Mouse (Mus musculus) forebrain, postnatal 0 days (tissue): ENCODE measurements around the gene Sbds. TPM values are rescaled to one million over a fixed set of nuclear protein-coding genes. Genes with fewer than 3 reads are reported as not detected.

Source experiments
- ATAC-seq: fragments of 200-750 bp; cut with Nextera tagmentation; 2 replicates; pipeline ENCODE4 v1.8.0; 2017; ENCODE audit warnings: mild to moderate bottlenecking, moderate library complexity
- DNase-seq: peaks from one replicate; pipeline ENCODE4 v3.0.0-alpha.2; 2015
- H3K27ac ChIP-seq: fragments of 300-500 bp; sonication (generic); 2 replicates; pipeline ENCODE4 v1.5.1; 2014; ENCODE audit warnings: low read depth, mild to moderate bottlenecking, antibody characterized with exemption, low read length, moderate library complexity, mixed read lengths
- H3K27me3 ChIP-seq: fragments of 300-500 bp; sonication (generic); 2 replicates; pipeline ENCODE4 v1.6.1; 2014; ENCODE audit warnings: mild to moderate bottlenecking, low read length, mixed read lengths; ENCODE audit not compliant: insufficient read depth
- H3K36me3 ChIP-seq: fragments of 300-500 bp; sonication (generic); 2 replicates; pipeline ENCODE4 v1.6.1; 2014; ENCODE audit warnings: mild to moderate bottlenecking, moderate library complexity; ENCODE audit not compliant: insufficient read depth
- H3K4me1 ChIP-seq: fragments of 300-500 bp; sonication (generic); 2 replicates; pipeline ENCODE4 v1.6.1; 2014; ENCODE audit warnings: antibody characterized with exemption; ENCODE audit not compliant: insufficient read depth
- H3K4me2 ChIP-seq: fragments of 300-500 bp; sonication (generic); 2 replicates; pipeline ENCODE4 v1.6.1; 2014; ENCODE audit warnings: low read depth, mild to moderate bottlenecking, moderate library complexity
- H3K4me3 ChIP-seq: fragments of 300-500 bp; sonication (generic); 2 replicates; pipeline ENCODE4 v1.5.1; 2014; ENCODE audit warnings: low read depth, low read length, mixed read lengths
- H3K9ac ChIP-seq: fragments of 300-500 bp; sonication (generic); 2 replicates; pipeline ENCODE4 v1.6.1; 2014; ENCODE audit warnings: mild to moderate bottlenecking
- H3K9me3 ChIP-seq: fragments of 300-500 bp; sonication (generic); 2 replicates; pipeline ENCODE4 v1.6.1; 2016; ENCODE audit warnings: low read length
- CTCF ChIP-seq: sonication (generic); IDR thresholded peaks from 2 replicates; pipeline ENCODE4 v1.5.1; 2016; ENCODE audit warnings: antibody characterized with exemption, control low read depth, low read depth
- WGBS: fragments of 180-500 bp; shearing (Covaris S2); extraction: QIAGEN DNeasy Blood & Tissue Kit; methylation state at CpG from one replicate; pipeline ENCODE4 v1.1.7; 2014; 5-methylcytosine and 5-hydroxymethylcytosine counted together
- polyA plus RNA-seq: library from polyadenylated mRNA; unstranded; fragments of >200 nt; fragmentation: Nextera tagmentation; extraction: Ambion mirVana; gene quantifications from 2 replicates; pipeline ENCODE4 v1.2.1, GENCODE M21; 2015
- total RNA-seq: library from RNA; depleted of rRNA; stranded (reverse); fragments of >200 nt; gene quantifications from 2 replicates; pipeline ENCODE4 v1.2.3, GENCODE M21; 2014; rRNA removed

Gene Sbds
- total and polyA plus RNA-seq, 2 experiments from 2014 or later = 27.8 to 45.2 TPM

GRCm38 (mm10) chr5:130204560-130204959 lies 50.8 kb downstream of the Sbds start:
- Histone ChIP-seq H3K4me2 (no peak overlapping the region), H3K27me3 (no peaks in the 10 kb centered on the region), H3K9ac (no peak overlapping the region), H3K27ac (no peak overlapping the region), H3K4me3 (no peak overlapping the region), H3K36me3 (peaks cover 38% of the 10 kb centered on the region), H3K4me1 (no peaks in the 10 kb centered on the region), H3K9me3 (no peaks in the 10 kb centered on the region)
- no peak for TF ChIP-seq CTCF
- DNase-seq = no peak
- ATAC-seq = no peak
- WGBS = 88% methylated on average over 6 of the region's 6 CpGs

- DNase-seq = no peak
- no peak for TF ChIP-seq CTCF
- no peaks in the 10 kb centered on the region for H3K4me1 ChIP-seq
- no peak overlapping the region for H3K9ac ChIP-seq
- peaks cover 34% of the 10 kb centered on the region for H3K36me3 ChIP-seq
- no peak overlapping the region for H3K4me2 ChIP-seq
- H3K27me3 ChIP-seq = no peaks in the 10 kb centered on the region
- no peak overlapping the region for H3K4me3 ChIP-seq
- no peaks in the 10 kb centered on the region for H3K9me3 ChIP-seq
- no peak overlapping the region for H3K27ac ChIP-seq
- no peak for ATAC-seq
- 79% methylated on average over 4 of the region's 4 CpGs for WGBS
Observed at GRCm38 (mm10) chr5:130203948-130204347, 51.4 kb downstream of the Sbds start.

DNA sequence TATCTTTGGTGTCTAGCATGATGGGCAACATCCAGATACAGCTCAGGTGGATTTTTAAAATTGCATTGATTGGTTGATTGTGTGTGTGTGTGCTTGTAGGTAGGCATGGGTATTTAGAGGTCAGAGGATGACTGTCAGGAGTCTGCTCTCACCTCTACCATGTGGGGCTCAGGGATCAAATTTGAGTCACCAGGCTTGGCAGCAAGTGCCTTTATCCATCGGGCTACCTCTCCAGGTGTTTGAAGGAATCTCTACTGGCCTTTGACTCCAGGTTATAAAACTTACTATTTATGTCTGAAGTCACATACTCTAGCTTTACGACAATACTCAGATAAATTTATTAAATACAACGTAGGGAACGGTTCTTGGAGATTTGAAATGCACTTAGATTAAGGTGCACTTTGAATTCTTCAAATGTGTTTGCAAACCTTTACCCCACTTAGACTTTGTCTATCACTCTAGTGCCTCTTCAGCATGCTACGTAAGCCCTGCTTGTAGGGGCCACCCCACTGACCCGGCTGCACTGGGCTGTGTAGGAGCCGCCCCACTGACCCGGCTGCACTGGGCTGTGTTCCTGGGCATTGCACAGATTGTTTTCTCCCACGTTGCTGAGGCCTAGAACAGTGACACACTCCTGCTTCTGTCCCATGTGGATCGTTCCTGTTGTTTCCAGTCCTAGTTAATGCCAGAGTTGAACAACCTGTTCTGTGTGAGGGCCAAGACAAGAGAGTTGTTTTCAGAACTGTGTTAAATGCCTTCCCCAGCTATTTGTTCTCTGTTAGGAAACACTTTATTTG lies 54.9 kb downstream of the Sbds start:
- Histone ChIP-seq H3K36me3 (peaks cover 29% of the 10 kb centered on the region), H3K4me1 (no peaks in the 10 kb centered on the region), H3K27me3 (no peaks in the 10 kb centered on the region), H3K9me3 (no peaks in the 10 kb centered on the region), H3K4me3 (no peak overlapping the region), H3K9ac (no peak overlapping the region), H3K27ac (no peak overlapping the region), H3K4me2 (no peak overlapping the region)
- 92% methylated on average over 10 of the region's 10 CpGs for WGBS
- ATAC-seq (no peak), DNase-seq (no peak)
- no peak for TF ChIP-seq CTCF

GRCm38 (mm10) chr5:130197981-130198380 lies 57.3 kb downstream of the Sbds start:
- Histone ChIP-seq H3K9ac (no peak overlapping the region), H3K4me3 (no peak overlapping the region), H3K9me3 (no peaks in the 10 kb centered on the region), H3K27me3 (no peaks in the 10 kb centered on the region), H3K4me2 (no peak overlapping the region), H3K36me3 (peaks cover 29% of the 10 kb centered on the region), H3K4me1 (no peaks in the 10 kb centered on the region), H3K27ac (no peak overlapping the region)
- DNase-seq = no peak
- TF ChIP-seq CTCF = no peak
- WGBS = 92% methylated on average over 7 of the region's 7 CpGs
- no peak for ATAC-seq

DNA sequence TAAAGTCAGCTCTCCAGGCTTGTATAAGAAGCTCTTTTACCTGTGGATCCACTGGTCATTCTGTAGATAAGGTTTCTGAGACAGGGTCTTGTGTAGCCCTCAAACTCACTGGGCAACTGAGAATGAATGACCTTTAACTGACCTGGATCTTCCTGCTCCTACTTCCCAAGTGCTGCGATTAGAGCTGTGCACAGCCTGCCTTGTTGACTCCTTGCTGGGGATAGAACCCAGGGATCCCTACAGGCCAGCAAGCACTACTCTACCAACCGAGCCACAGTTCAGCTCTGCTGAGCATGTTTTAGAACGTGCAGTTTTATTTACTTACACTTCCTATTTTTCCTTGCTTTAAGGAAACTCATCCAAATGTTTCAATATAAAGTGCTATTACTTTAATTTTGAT lies 57.9 kb downstream of the Sbds start:
- TF ChIP-seq CTCF = no peak
- Histone ChIP-seq H3K27ac (no peak overlapping the region), H3K27me3 (no peaks in the 10 kb centered on the region), H3K4me3 (no peak overlapping the region), H3K4me2 (no peak overlapping the region), H3K9me3 (no peaks in the 10 kb centered on the region), H3K4me1 (no peaks in the 10 kb centered on the region), H3K36me3 (peaks cover 33% of the 10 kb centered on the region), H3K9ac (no peak overlapping the region)
- ATAC-seq (no peak), DNase-seq (no peak)
- WGBS = 88% methylated on average over 3 of the region's 3 CpGs

DNA sequence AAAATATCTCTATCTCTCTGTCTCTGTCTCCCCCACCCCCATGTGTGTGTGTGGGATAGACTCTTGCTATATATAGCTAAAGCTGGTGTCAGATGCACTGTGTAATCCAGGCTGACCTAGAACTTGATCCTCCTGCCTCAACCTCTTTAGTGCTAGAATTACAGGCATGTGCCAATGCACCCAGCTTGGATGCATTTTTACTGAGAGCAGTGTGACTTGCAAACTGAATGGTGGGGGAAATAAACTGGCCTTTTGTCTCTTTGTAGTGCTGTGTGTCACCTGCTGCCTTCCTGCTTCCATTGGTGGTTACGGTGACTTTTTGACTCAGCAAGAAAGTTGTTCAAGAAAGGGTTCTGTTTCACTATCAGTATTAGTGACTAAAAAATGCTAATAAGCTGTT lies 59.0 kb downstream of the Sbds start:
- Histone ChIP-seq H3K9ac (no peak overlapping the region), H3K27me3 (no peaks in the 10 kb centered on the region), H3K4me2 (no peak overlapping the region), H3K36me3 (peaks cover 37% of the 10 kb centered on the region), H3K4me1 (no peaks in the 10 kb centered on the region), H3K9me3 (no peaks in the 10 kb centered on the region), H3K27ac (no peak overlapping the region), H3K4me3 (no peak overlapping the region)
- DNase-seq = no peak
- WGBS = 91% methylated on average over 1 of the region's 1 CpGs
- no peak for TF ChIP-seq CTCF
- ATAC-seq = no peak

Other genes starting within 250 kb of the Sbds start
- gene Asl, start 226.3 kb downstream of the Sbds start, total RNA-seq = 28.7 and 33.2 TPM in 2 replicates
- 32.5 and 39.3 TPM in 2 replicates for gene Asl, start 226.3 kb downstream of the Sbds start, polyA plus RNA-seq
- gene Crcp, start 226.2 kb downstream of the Sbds start, total RNA-seq = 63.2 and 69.1 TPM in 2 replicates
- 87.1 and 91.2 TPM in 2 replicates for gene Crcp, start 226.2 kb downstream of the Sbds start, polyA plus RNA-seq
- 50.7 and 55.3 TPM in 2 replicates for gene Tpst1, start 182.2 kb downstream of the Sbds start, total RNA-seq
- gene Tpst1, start 182.2 kb downstream of the Sbds start, polyA plus RNA-seq = 50.3 and 55.4 TPM in 2 replicates
- 16.7 and 22.4 TPM in 2 replicates for gene Kctd7, start 110.7 kb downstream of the Sbds start, total RNA-seq
- 7.4 and 10.7 TPM in 2 replicates for gene Kctd7, start 110.7 kb downstream of the Sbds start, polyA plus RNA-seq
- gene Rabgef1, start 83.7 kb downstream of the Sbds start, total RNA-seq = 23.0 and 26.8 TPM in 2 replicates
- gene Rabgef1, start 83.7 kb downstream of the Sbds start, polyA plus RNA-seq = 23.8 and 32.5 TPM in 2 replicates
- 29.8 and 45.8 TPM in 2 replicates for gene Tmem248, start 38.4 kb downstream of the Sbds start, total RNA-seq
- 20.6 and 29.1 TPM in 2 replicates for gene Tmem248, start 38.4 kb downstream of the Sbds start, polyA plus RNA-seq
- 18.0 and 19.8 TPM in 2 replicates for gene Tyw1, start 89 bp upstream of the Sbds start, total RNA-seq
- gene Tyw1, start 89 bp upstream of the Sbds start, polyA plus RNA-seq = 17.8 and 18.5 TPM in 2 replicates
- gene Caln1, start 113.9 kb upstream of the Sbds start, total RNA-seq = 48.7 and 57.2 TPM in 2 replicates
- 32.3 and 58.7 TPM in 2 replicates for gene Caln1, start 113.9 kb upstream of the Sbds start, polyA plus RNA-seq
- not detected in 2 replicates for gene A330070K13Rik, start 129.1 kb upstream of the Sbds start, total RNA-seq
- 0.27 TPM in 1 of 2 replicates, not detected in the other for gene A330070K13Rik, start 129.1 kb upstream of the Sbds start, polyA plus RNA-seq